Comparison of ENCODE assay signal across 7 mouse cellular contexts in genomic region chr5:105208957-105209356, GRCm38 (mm10). TPM values are rescaled to one million over a fixed set of nuclear protein-coding genes. Genes with fewer than 3 reads are reported as not detected.
A peak's percentile ranks its signal among the peaks of the same experiment; 100 is the strongest.
ATAC-seq lines count a peak whose summit lies in the region.
"Not testable (repeated sequence)": the region's sequence is repeated elsewhere in the genome, so short reads cannot be mapped to it uniquely, and the experiment has no call there.
"Had no signal": no experiment of that assay in that cellular context is flagged by ENCODE, and none has a peak within 500 bp of the region (broad histone marks: within the 10 kb centered on the region; RNA-seq: fewer than 3 reads in every experiment).

No protein-coding gene starts in this region.

- H3K9me3 ChIP-seq in heart, embryonic 16.5 days (replicated peaks; ENCODE audit: control insufficient read depth, low read length): not testable (repeated sequence)

- H3K9ac ChIP-seq in heart, embryonic 16.5 days (ENCODE audit: low read length): not testable (repeated sequence)

- H3K4me2 ChIP-seq in heart, embryonic 16.5 days (ENCODE audit: low read depth, low read length): not testable (repeated sequence)

- not testable (repeated sequence) for H3K4me3 ChIP-seq in heart, embryonic 16.5 days (ENCODE audit: low read length)

- not testable (repeated sequence) for H3K27me3 ChIP-seq in heart, embryonic 16.5 days (ENCODE audit: control insufficient read depth, insufficient read depth, low read length)

- not testable (repeated sequence) for H3K36me3 ChIP-seq in heart, embryonic 16.5 days (ENCODE audit: control insufficient read depth, insufficient read depth)

- not testable (repeated sequence) for H3K27ac ChIP-seq in heart, embryonic 16.5 days (ENCODE audit: low read length)

- not testable (repeated sequence) for H3K4me1 ChIP-seq in heart, embryonic 16.5 days (ENCODE audit: control insufficient read depth, insufficient read depth, low read length)

- no CpG with 5 or more reads among the region's 3 CpGs for WGBS in heart, embryonic 16.5 days

- peak; percentile 66 for ATAC-seq in common myeloid progenitor, adult 5-6 weeks (replicated peaks; ENCODE audit: low read depth, poor library complexity, severe bottlenecking)
- ATAC-seq in heart, embryonic 16.5 days (replicated peaks; ENCODE audit: extremely low read depth, insufficient read depth, low FRiP score): peak; percentile 52; the same call in 1 of the 2 replicates
- peak; percentile 97 for ATAC-seq in hematopoietic stem cell, adult 5-6 weeks (replicated peaks in 1 of 2; ENCODE audit: insufficient read depth in 1 of 2, low FRiP score in 2 of 2, low TSS enrichment in 1 of 2, low read depth in 1 of 2, poor library complexity in 2 of 2, severe bottlenecking in 2 of 2)
- ATAC-seq in megakaryocyte progenitor cell, adult 5-6 weeks (replicated peaks; ENCODE audit: poor library complexity): peak; percentile 44; the same call in 1 of the 2 replicates

RNA-seq across cellular contexts. Expression of gene Gbp10, which starts 30.4 kb away (rescaled TPM):
- not detected in 2 replicates for total RNA-seq in common myeloid progenitor, adult 5-6 weeks (2017)
- 0.64 TPM in 1 of 2 replicates, not detected in the other for polyA plus RNA-seq in heart, embryonic 16.5 days (2015; fragmentation: Nextera tagmentation; extraction: Ambion mirVana)
- 0.69 and 0.88 TPM in 2 replicates for total RNA-seq in hematopoietic stem cell, adult 5-6 weeks (2017)
- total RNA-seq in megakaryocyte progenitor cell, adult 5-6 weeks (2015): not detected in 2 replicates
- total RNA-seq in megakaryocyte progenitor cell, adult 5-6 weeks (2017): 0.75 TPM in 1 of 2 replicates, not detected in the other
- total RNA-seq: adrenal gland, postnatal 25 days; MEL had no signal
- polyA plus RNA-seq: G1E had no signal

Comparison
In these comparisons a context has a peak if more than half of its experiments do, and no peak if none do; other contexts are left out.
1. ATAC-seq: peak in every context shown above with its lines; median percentile 97 in hematopoietic stem cell, adult 5-6 weeks; 66 in common myeloid progenitor, adult 5-6 weeks; 52 in heart, embryonic 16.5 days; 44 in megakaryocyte progenitor cell, adult 5-6 weeks.